Mouse (Mus musculus): ENCODE data around the gene H2-M10.1.
A peak's percentile ranks its signal among the peaks of the same experiment; 100 is the strongest.

DNA sequence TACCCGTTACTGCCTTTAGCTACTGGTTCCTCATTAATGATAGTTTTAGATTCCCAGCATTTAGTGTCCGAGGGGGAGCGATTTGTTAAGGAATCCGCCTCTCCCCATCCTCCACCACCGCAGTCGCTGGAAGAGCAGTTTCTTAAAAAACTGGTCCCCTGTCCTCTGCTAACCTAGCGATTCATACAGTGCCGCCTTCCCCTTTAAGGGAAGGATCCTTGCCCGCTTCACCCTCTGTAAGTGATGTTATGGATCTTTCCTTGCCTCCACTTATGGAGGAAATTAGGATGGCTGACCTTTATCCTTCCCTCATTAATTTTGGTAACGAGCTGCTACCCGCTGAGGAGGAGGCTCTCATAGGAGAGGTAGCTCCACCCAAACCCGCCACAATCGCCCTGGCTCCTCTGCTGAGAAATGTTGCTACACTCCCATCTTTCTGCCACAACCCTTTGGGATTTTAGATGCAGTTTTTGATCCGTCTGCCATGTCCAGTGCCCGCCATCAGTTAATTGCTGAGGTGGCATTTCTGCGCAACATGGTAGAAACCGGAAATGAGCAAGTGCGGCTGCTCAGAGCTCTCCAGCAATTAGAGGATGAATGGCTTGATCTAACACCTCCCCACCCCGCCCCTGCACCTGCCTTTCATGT, 10.8 kb downstream of the H2-M10.1 start:
- no peak for TF ChIP-seq CTCF (IDR thresholded peaks at IDR 0.05; ENCODE audit: borderline replicate concordance, insufficient read depth, low read depth, low read length)
- TF ChIP-seq POLR2A (IDR thresholded peaks at IDR 0.05; ENCODE audit: borderline replicate concordance, insufficient read depth, low read length): peak; percentile 70; the same call in 1 of the 2 replicates
